Comparison of ENCODE assay signal across 33 mouse cellular contexts in genomic region chr8:105131509-105131908, GRCm38 (mm10). TPM values are rescaled to one million over a fixed set of nuclear protein-coding genes. Genes with fewer than 3 reads are reported as not detected.
DNase-seq lines count a peak whose midpoint lies in the region; ATAC-seq and TF ChIP-seq lines count a peak whose summit lies in the region.
"Had no signal": no experiment of that assay in that cellular context is flagged by ENCODE, and none has a peak within 500 bp of the region (broad histone marks: within the 10 kb centered on the region; RNA-seq: fewer than 3 reads in every experiment).

Gene Ces4a (plus strand): TSS chr8:105131800.

- no peak within 1 kb of the TSS for H3K4me3 ChIP-seq in liver, adult 2 months (ENCODE audit: insufficient read depth, low read depth, low read length)
- H3K4me3 ChIP-seq in liver, embryonic 12.5 days, result no peak within 1 kb of the TSS
- H3K4me3 ChIP-seq: embryonic facial prominence, embryonic 13.5 days; embryonic facial prominence, embryonic 15.5 days; erythroblast, embryonic 14.5 days; forebrain, embryonic 10.5 days; forebrain, embryonic 12.5 days had no signal

- no peak within 1 kb of the TSS for H3K9ac ChIP-seq in liver, adult 2 months (ENCODE audit: low read depth, low read length)
- no peak within 1 kb of the TSS for H3K9ac ChIP-seq in liver, embryonic 12.5 days
- H3K9ac ChIP-seq: embryonic facial prominence, embryonic 13.5 days; embryonic facial prominence, embryonic 15.5 days; forebrain, embryonic 12.5 days had no signal

- DNase-seq in adrenal gland, postnatal 10 days, result peak; percentile 22
- no peak for DNase-seq in adrenal gland, adult (ENCODE audit: inconsistent age in 2 of 2, low spot score in 1 of 2)
- peak; percentile 82 for DNase-seq in liver, adult 2 months (ENCODE audit: extremely low read depth, low read depth, low spot score)
- DNase-seq in 3T3-L1 (ENCODE audit: low read depth, low spot score) (peak; percentile 26), adipocyte (ENCODE audit: low spot score) (peak; percentile 65)
- DNase-seq in right cerebral cortex, postnatal 4 days, result no peak
- DNase-seq: adrenal gland, adult 8-10 months; adrenal gland, postnatal 25 days; cerebellum, adult 11 months; cerebellum, adult 18-20 months; cerebellum, adult 8-10 months; cerebellum, adult 9-11 months; cerebellum, postnatal 14 days; cerebellum, postnatal 36 days; embryo, embryonic 11 days had no signal

- no peak within 1 kb of the TSS for H3K4me2 ChIP-seq in liver, embryonic 12.5 days
- H3K4me2 ChIP-seq: embryonic facial prominence, embryonic 13.5 days; embryonic facial prominence, embryonic 15.5 days; forebrain, embryonic 12.5 days had no signal

- no peaks in the 10 kb centered on the region for H3K79me2 ChIP-seq in liver, adult 2 months (ENCODE audit: control insufficient read depth, insufficient read depth, low read length)

- TF ChIP-seq POLR2A in liver, adult 2 months (IDR thresholded peaks at IDR 0.05; ENCODE audit: extremely low read depth, insufficient read depth, low read length), result no peak

- H3K36me3 ChIP-seq in liver, adult 2 months (ENCODE audit: control insufficient read depth, insufficient read depth, low read length), result no peaks in the 10 kb centered on the region
- no peaks in the 10 kb centered on the region for H3K36me3 ChIP-seq in liver, embryonic 12.5 days
- H3K36me3 ChIP-seq: embryonic facial prominence, embryonic 13.5 days; embryonic facial prominence, embryonic 15.5 days; forebrain, embryonic 10.5 days; forebrain, embryonic 12.5 days had no signal

- peaks cover 24% of the 10 kb centered on the region for H3K4me1 ChIP-seq in liver, adult 2 months (ENCODE audit: control insufficient read depth, insufficient read depth, low read length)
- no peaks in the 10 kb centered on the region for H3K4me1 ChIP-seq in liver, embryonic 12.5 days
- H3K4me1 ChIP-seq: embryonic facial prominence, embryonic 13.5 days; embryonic facial prominence, embryonic 15.5 days; forebrain, embryonic 10.5 days; forebrain, embryonic 12.5 days had no signal

- no peaks in the 10 kb centered on the region for H3K27me3 ChIP-seq in liver, adult 2 months (ENCODE audit: control insufficient read depth, insufficient read depth, low read length)
- H3K27me3 ChIP-seq in liver, embryonic 12.5 days (replicated peaks), result no peaks in the 10 kb centered on the region
- H3K27me3 ChIP-seq: embryonic facial prominence, embryonic 13.5 days; embryonic facial prominence, embryonic 15.5 days; forebrain, embryonic 12.5 days had no signal

- H3K9me3 ChIP-seq in liver, embryonic 12.5 days (replicated peaks), result no peaks in the 10 kb centered on the region
- H3K9me3 ChIP-seq: embryonic facial prominence, embryonic 13.5 days; embryonic facial prominence, embryonic 15.5 days; forebrain, embryonic 10.5 days; forebrain, embryonic 12.5 days had no signal

- ATAC-seq in liver, embryonic 12.5 days, result no peak
- ATAC-seq: activated CD4-positive, CD25-positive, alpha-beta regulatory T cell, adult 4 months; forebrain, embryonic 14.5 days; forebrain, embryonic 16.5 days; Patski had no signal

- no peak for TF ChIP-seq CTCF in liver, adult 2 months (IDR thresholded peaks at IDR 0.05; ENCODE audit: low read depth, low read length)

- no peak within 1 kb of the TSS; the same call in 1 of the 2 replicates for H3K27ac ChIP-seq in liver, adult 2 months (replicated peaks; ENCODE audit: insufficient read depth, low read depth, low read length)
- no peak within 1 kb of the TSS for H3K27ac ChIP-seq in liver, embryonic 12.5 days
- H3K27ac ChIP-seq: embryonic facial prominence, embryonic 13.5 days; embryonic facial prominence, embryonic 15.5 days; forebrain, embryonic 10.5 days; forebrain, embryonic 12.5 days had no signal

- 49% methylated on average over 5 of the region's 5 CpGs for WGBS in liver, adult 2 months
- WGBS in liver, embryonic 12.5 days (ENCODE audit: insufficient replicate concordance), result 55% methylated on average over 5 of the region's 5 CpGs

RNA-seq across cellular contexts. Expression of gene Ces4a, which starts in this region (rescaled TPM):
- not detected for total RNA-seq in adrenal gland, postnatal 10 days (2021)
- 0.13 and 0.55 TPM in 2 replicates for total RNA-seq in liver, adult 2 months (2014; rRNA removed)
- 0.09 and 0.93 TPM in 2 replicates for polyA plus RNA-seq in liver, adult 2 months (2012; rRNA removed)
- polyA plus RNA-seq in liver, embryonic 12.5 days (2016; fragmentation: Nextera tagmentation; extraction: Ambion mirVana), result not detected in 2 replicates
- total RNA-seq: adrenal gland, adult 18-20 months; adrenal gland, postnatal 25 days; adrenal gland, postnatal 4 days; common myeloid progenitor, adult 5-6 weeks; ES-E14; MEL had no signal
- polyA plus RNA-seq: activated CD4-positive, CD25-positive, alpha-beta regulatory T cell, adult 4 months; brain, embryonic 14.5 days; C2C12; embryonic facial prominence, embryonic 11.5 days; embryonic facial prominence, embryonic 13.5 days; embryonic facial prominence, embryonic 15.5 days; erythroblast, embryonic 14.5 days; forebrain, embryonic 10.5 days; forebrain, embryonic 12.5 days; Patski had no signal

Comparison
In these comparisons a context has a peak if more than half of its experiments do, and no peak if none do; other contexts are left out.
1. Peak in DNase-seq in adrenal gland, postnatal 10 days; RNA of the gene not detected or under 1 TPM.
2. Peak in DNase-seq in liver, adult 2 months; RNA of the gene not detected or under 1 TPM.
3. DNase-seq: peak in 3T3-L1 (single experiment) and adipocyte (single experiment); none in adrenal gland, adult (0 of 2) and right cerebral cortex, postnatal 4 days (single experiment).